Mouse (Mus musculus) central nervous system, embryonic 14 days (tissue): ENCODE data around the gene Alg6. TPM values are rescaled to one million over a fixed set of nuclear protein-coding genes. Genes with fewer than 3 reads are reported as not detected.

Experiments used
- polyA plus RNA-seq: library from polyadenylated mRNA; depleted of rRNA; stranded (reverse); fragments of >200 nt; gene quantifications from 2 replicates; pipeline ENCODE4 v1.2.3, GENCODE M21; 2012; rRNA removed

Gene Alg6
- 12.2 and 13.0 TPM in 2 replicates for polyA plus RNA-seq

DNA sequence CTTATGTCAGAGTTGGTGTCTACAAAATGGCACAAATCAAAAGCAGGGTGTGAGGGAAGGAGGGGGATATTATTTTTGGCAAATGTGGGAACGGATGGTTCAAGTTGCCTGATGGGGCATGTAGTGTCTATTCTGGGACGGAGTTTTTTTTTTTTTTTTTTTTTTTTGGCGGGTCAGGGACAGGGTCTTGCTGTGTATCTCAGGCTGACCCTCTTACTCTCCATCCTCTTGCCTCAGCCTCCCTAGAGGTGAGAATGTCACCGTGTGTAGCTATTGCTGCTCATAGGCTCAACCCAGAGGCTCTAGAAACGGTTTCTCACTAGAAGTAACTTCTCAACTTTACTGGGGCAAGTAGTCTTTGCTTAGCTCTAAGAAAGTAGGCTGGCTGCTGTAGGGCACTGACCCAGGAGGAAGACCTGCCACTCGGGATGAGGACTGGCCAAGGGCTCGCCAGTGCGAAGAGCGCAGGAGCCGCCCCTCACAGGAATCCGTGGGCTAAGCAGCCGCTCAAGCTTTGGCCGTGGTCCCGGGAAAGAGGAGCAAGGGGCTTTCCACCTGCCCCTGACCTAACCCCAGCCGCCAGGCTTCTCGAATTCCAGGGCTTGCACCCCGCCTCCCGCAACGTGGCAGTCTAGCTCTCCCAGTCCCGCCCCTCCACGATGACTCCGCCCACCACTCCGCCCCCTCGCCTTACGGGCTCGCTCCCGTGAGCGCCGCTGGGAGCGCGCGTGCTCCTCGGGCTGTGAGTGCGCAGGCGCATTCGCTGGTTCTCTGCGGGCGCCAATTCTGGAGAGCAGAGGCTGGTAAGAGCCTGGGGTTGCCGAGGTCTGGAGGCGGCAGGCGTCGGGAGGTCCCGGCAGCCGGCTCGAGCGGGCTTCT is at the start of gene Alg6:
Gene Alg6 (plus strand): TSS at position 761 of the 879 bp plus-strand sequence.

Other genes with a start within 250 kb of the Alg6 start
- 1.3 and 3.2 TPM in 2 replicates for gene Foxd3, start 59.4 kb upstream of the Alg6 start, polyA plus RNA-seq
- 15.3 and 16.5 TPM in 2 replicates for gene Efcab7, start 113.5 kb downstream of the Alg6 start, polyA plus RNA-seq
- gene Pgm1, start 213.8 kb downstream of the Alg6 start, polyA plus RNA-seq, result 34.8 and 41.5 TPM in 2 replicates
- gene Itgb3bp, start 214.1 kb downstream of the Alg6 start, polyA plus RNA-seq, result 7.5 and 9.8 TPM in 2 replicates